Mouse (Mus musculus) intestine, embryonic 15.5 days (tissue): ENCODE results near the gene Cdc42bpa. TPM values are rescaled to one million over a fixed set of nuclear protein-coding genes. Genes with fewer than 3 reads are reported as not detected.

ENCODE experiments used
- ATAC-seq: fragments of 200-750 bp; cut with Nextera tagmentation; 2 replicates; pipeline ENCODE4 v1.8.0; 2017; ENCODE audit warnings: moderate TSS enrichment, moderate library complexity
- H3K27ac ChIP-seq: fragments of 300-500 bp; sonication (generic); 2 replicates; pipeline ENCODE4 v1.5.1; 2015; ENCODE audit warnings: mild to moderate bottlenecking, inconsistent platforms
- H3K27me3 ChIP-seq: fragments of 300-500 bp; sonication (generic); replicated peaks from 2 replicates; pipeline ENCODE4 v1.6.1; 2015; ENCODE audit warnings: inconsistent platforms
- H3K36me3 ChIP-seq: fragments of 300-500 bp; sonication (generic); 2 replicates; pipeline ENCODE4 v1.6.1; 2015; ENCODE audit warnings: inconsistent platforms
- H3K4me1 ChIP-seq: fragments of 300-500 bp; sonication (generic); replicated peaks from 2 replicates; pipeline ENCODE4 v1.6.1; 2015; ENCODE audit warnings: inconsistent platforms
- H3K4me2 ChIP-seq: fragments of 300-500 bp; sonication (generic); replicated peaks from 2 replicates; pipeline ENCODE4 v1.6.1; 2015; ENCODE audit warnings: mild to moderate bottlenecking, inconsistent platforms
- H3K4me3 ChIP-seq: fragments of 300-500 bp; sonication (generic); replicated peaks from 2 replicates; pipeline ENCODE4 v1.5.1; 2015; ENCODE audit warnings: inconsistent platforms
- H3K9ac ChIP-seq: fragments of 300-500 bp; sonication (generic); 2 replicates; pipeline ENCODE4 v1.6.1; 2015; ENCODE audit warnings: inconsistent platforms
- H3K9me3 ChIP-seq: fragments of 300-500 bp; sonication (generic); 2 replicates; pipeline ENCODE4 v1.6.1; 2016; ENCODE audit warnings: inconsistent platforms
- WGBS: fragments of 180-500 bp; shearing (Covaris S2); methylation state at CpG from one replicate; pipeline ENCODE4 v1.1.7; 2015; 5-methylcytosine and 5-hydroxymethylcytosine counted together
- polyA plus RNA-seq: library from polyadenylated mRNA; unstranded; fragments of >200 nt; fragmentation: Nextera tagmentation; extraction: Ambion mirVana; gene quantifications from 2 replicates; pipeline ENCODE4 v1.2.1, GENCODE M21; 2015

The Cdc42bpa gene
- polyA plus RNA-seq, result 12.2 and 12.4 TPM in 2 replicates

- H3K36me3 ChIP-seq, result no peaks in the 10 kb centered on the region
- H3K4me2 ChIP-seq, result peak within 1 kb of the TSS; percentile 76
- H3K9ac ChIP-seq, result peak within 1 kb of the TSS; percentile 89
- H3K9me3 ChIP-seq, result no peaks in the 10 kb centered on the region
- H3K4me3 ChIP-seq, result peak within 1 kb of the TSS; percentile 84
- ATAC-seq, result peak; percentile 98
- WGBS, result under 1% methylated on average over 93 of the region's 128 CpGs
- H3K27ac ChIP-seq, result peak within 1 kb of the TSS; percentile 95
- H3K4me1 ChIP-seq, result peaks cover 4% of the 10 kb centered on the region
- H3K27me3 ChIP-seq, result no peaks in the 10 kb centered on the region
Measured at GRCm38 (mm10) chr1:179959721-179960542, at the start of gene Cdc42bpa. Gene Cdc42bpa, plus strand, starts transcription at chr1:179960472.

GRCm38 (mm10) chr1:179913471-179913870, 46.8 kb upstream of the Cdc42bpa start:
- H3K9ac ChIP-seq, result no peak overlapping the region
- no peaks in the 10 kb centered on the region for H3K27me3 ChIP-seq
- H3K27ac ChIP-seq, result no peak overlapping the region
- no peaks in the 10 kb centered on the region for H3K36me3 ChIP-seq
- 58% methylated on average over 4 of the region's 4 CpGs for WGBS
- no peaks in the 10 kb centered on the region for H3K9me3 ChIP-seq
- H3K4me3 ChIP-seq, result no peak overlapping the region
- no peaks in the 10 kb centered on the region for H3K4me1 ChIP-seq
- no peak overlapping the region for H3K4me2 ChIP-seq
- ATAC-seq, result no peak

DNA sequence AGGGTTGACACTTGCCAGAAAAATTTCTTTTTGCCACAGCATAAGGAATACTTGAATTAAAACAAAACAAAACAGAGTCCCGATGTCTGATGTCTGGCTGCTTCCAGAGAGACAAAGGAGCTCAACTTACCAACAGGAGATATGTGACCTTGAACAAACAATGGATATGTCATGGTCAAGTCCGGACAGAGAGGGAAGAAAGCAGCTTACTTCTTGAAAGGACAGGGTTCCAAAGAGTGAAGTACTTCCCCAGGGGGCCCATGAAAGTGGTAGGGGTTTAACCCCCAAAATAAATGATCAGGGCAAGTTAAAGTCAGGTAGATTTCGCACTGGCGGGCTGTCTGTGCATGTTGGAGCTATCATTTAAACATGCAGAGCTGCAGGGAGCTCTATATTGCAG, 43.2 kb upstream of the Cdc42bpa start:
- Histone ChIP-seq H3K4me1 (no peaks in the 10 kb centered on the region), H3K4me2 (no peak overlapping the region), H3K27ac (no peak overlapping the region), H3K4me3 (no peak overlapping the region), H3K9me3 (no peaks in the 10 kb centered on the region), H3K36me3 (no peaks in the 10 kb centered on the region), H3K27me3 (no peaks in the 10 kb centered on the region), H3K9ac (no peak overlapping the region)
- WGBS, result 50% methylated on average over 4 of the region's 4 CpGs
- no peak for ATAC-seq

GRCm38 (mm10) chr1:179917481-179917880, 42.8 kb upstream of the Cdc42bpa start:
- WGBS, result 76% methylated on average over 11 of the region's 11 CpGs
- H3K4me2 ChIP-seq, result no peak overlapping the region
- H3K27me3 ChIP-seq, result no peaks in the 10 kb centered on the region
- H3K36me3 ChIP-seq, result no peaks in the 10 kb centered on the region
- H3K9ac ChIP-seq, result no peak overlapping the region
- no peaks in the 10 kb centered on the region for H3K4me1 ChIP-seq
- no peak overlapping the region for H3K27ac ChIP-seq
- no peak for ATAC-seq
- no peak overlapping the region for H3K4me3 ChIP-seq
- no peaks in the 10 kb centered on the region for H3K9me3 ChIP-seq

GRCm38 (mm10) chr1:179919656-179920436, 40.4 kb upstream of the Cdc42bpa start:
- Histone ChIP-seq H3K9ac (no peak overlapping the region), H3K4me1 (no peaks in the 10 kb centered on the region), H3K4me2 (no peak overlapping the region), H3K27ac (no peak overlapping the region), H3K4me3 (no peak overlapping the region), H3K36me3 (no peaks in the 10 kb centered on the region), H3K27me3 (no peaks in the 10 kb centered on the region), H3K9me3 (no peaks in the 10 kb centered on the region)
- no peak for ATAC-seq
- WGBS, result 79% methylated on average over 8 of the region's 8 CpGs

GRCm38 (mm10) chr1:179923661-179924405, 36.4 kb upstream of the Cdc42bpa start:
- no peak overlapping the region for H3K4me2 ChIP-seq
- ATAC-seq, result no peak
- H3K27ac ChIP-seq, result no peak overlapping the region
- no peak overlapping the region for H3K9ac ChIP-seq
- no peaks in the 10 kb centered on the region for H3K4me1 ChIP-seq
- H3K4me3 ChIP-seq, result no peak overlapping the region
- WGBS, result 52% methylated on average over 10 of the region's 10 CpGs
- H3K9me3 ChIP-seq, result no peaks in the 10 kb centered on the region
- no peaks in the 10 kb centered on the region for H3K36me3 ChIP-seq
- H3K27me3 ChIP-seq, result no peaks in the 10 kb centered on the region

DNA sequence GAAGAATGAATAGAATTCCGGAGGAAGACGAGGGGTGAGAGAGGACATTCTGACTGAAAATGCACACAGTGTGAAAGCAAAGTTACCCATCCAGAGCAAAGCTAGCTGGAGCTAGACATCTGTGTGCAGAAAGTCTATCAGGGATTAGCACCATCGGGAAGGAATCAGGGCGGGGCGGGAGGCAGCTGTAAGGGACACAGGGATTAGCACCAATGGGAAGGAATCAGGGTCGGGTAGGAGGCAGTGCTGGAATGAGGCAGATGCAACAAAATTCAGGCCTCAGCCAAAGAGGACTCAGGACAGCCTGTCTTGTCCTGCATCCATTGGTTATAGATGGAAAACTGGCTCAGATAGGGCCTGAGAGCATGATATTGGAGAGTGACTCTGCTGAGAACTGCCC, 34.0 kb upstream of the Cdc42bpa start:
- no peaks in the 10 kb centered on the region for H3K36me3 ChIP-seq
- WGBS, result 64% methylated on average over 6 of the region's 6 CpGs
- no peaks in the 10 kb centered on the region for H3K4me1 ChIP-seq
- no peak overlapping the region for H3K4me3 ChIP-seq
- ATAC-seq, result no peak
- no peak overlapping the region for H3K4me2 ChIP-seq
- no peaks in the 10 kb centered on the region for H3K27me3 ChIP-seq
- H3K27ac ChIP-seq, result no peak overlapping the region
- H3K9ac ChIP-seq, result no peak overlapping the region
- no peaks in the 10 kb centered on the region for H3K9me3 ChIP-seq

DNA sequence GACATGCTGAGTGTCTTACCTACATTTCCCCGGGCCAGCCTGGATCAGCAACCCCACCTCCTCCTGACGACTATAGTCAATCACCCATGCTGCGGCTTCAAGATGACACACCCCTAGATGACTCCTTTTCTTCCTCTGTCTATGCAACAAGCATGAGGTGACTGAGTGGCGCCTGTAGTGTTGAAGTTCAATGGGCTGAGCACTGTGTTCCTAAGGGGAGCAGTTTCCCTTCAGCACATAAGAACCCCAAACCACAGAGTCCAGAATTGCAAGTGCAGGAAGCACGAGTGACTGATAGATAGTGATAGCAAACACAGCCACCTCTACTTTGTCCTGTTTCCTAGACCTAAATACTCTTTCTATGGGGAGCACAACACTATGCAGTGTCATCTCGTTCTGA, 33.2 kb upstream of the Cdc42bpa start:
- WGBS, result 79% methylated on average over 6 of the region's 6 CpGs

DNA sequence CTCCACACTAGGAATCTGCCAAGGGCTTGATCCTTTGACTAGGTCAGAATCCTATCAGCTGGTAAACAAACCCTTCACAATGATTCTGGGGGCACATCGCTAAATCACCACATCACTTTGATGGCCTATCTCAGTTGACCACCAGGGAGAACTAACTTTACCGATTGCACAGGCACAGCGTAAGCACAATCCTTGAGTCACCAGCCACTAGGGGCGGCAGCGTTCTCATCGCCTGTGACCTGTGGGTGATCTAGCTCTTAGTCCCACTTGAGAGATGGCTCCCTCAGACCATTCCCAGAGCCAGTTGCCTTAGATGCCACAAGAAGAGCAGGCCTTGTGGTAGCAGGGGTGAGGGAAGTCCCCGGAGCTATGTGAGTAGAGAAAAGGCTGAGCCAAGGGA, 31.4 kb upstream of the Cdc42bpa start:
- no peak for ATAC-seq
- H3K36me3 ChIP-seq, result no peaks in the 10 kb centered on the region
- H3K4me1 ChIP-seq, result no peaks in the 10 kb centered on the region
- no peak overlapping the region for H3K4me3 ChIP-seq
- no peaks in the 10 kb centered on the region for H3K9me3 ChIP-seq
- 60% methylated on average over 7 of the region's 7 CpGs for WGBS
- H3K9ac ChIP-seq, result no peak overlapping the region
- no peak overlapping the region for H3K27ac ChIP-seq
- no peak overlapping the region for H3K4me2 ChIP-seq
- no peaks in the 10 kb centered on the region for H3K27me3 ChIP-seq

More for the DNA sequence above, 33.2 kb upstream of the Cdc42bpa start:
- Histone ChIP-seq H3K4me1 (no peaks in the 10 kb centered on the region), H3K27ac (no peak overlapping the region), H3K9me3 (no peaks in the 10 kb centered on the region), H3K4me3 (no peak overlapping the region), H3K4me2 (no peak overlapping the region), H3K9ac (no peak overlapping the region), H3K27me3 (no peaks in the 10 kb centered on the region), H3K36me3 (no peaks in the 10 kb centered on the region)
- ATAC-seq, result no peak

- H3K9ac ChIP-seq, result no peak overlapping the region
- WGBS, result 53% methylated on average over 3 of the region's 3 CpGs
- no peaks in the 10 kb centered on the region for H3K9me3 ChIP-seq
- no peaks in the 10 kb centered on the region for H3K4me1 ChIP-seq
- no peak overlapping the region for H3K4me2 ChIP-seq
- H3K27ac ChIP-seq, result no peak overlapping the region
- no peak for ATAC-seq
- no peaks in the 10 kb centered on the region for H3K36me3 ChIP-seq
- H3K27me3 ChIP-seq, result no peaks in the 10 kb centered on the region
- H3K4me3 ChIP-seq, result no peak overlapping the region
Measured at GRCm38 (mm10) chr1:179931247-179931646, 29.0 kb upstream of the Cdc42bpa start.

DNA sequence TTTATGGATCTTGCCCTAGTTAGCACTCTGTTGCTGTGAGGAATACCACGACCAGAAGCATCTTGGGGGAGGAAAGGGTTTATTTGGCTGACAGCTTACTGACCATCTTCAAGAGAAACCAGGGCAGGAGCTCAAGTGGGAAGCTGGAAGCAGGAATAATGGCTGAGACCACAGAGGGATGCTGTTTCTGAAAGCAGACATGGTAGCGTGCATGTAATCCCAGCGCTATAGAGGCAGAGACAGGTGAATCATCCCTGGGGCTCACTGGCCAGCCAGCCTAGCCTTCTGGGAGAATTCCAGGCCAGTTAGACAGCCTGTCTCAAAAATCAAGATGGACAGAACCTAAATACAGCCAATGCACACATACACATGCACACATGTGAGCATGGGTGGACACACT, 26.2 kb upstream of the Cdc42bpa start:
- Histone ChIP-seq H3K27ac (no peak overlapping the region), H3K9me3 (no peaks in the 10 kb centered on the region), H3K4me2 (no peak overlapping the region), H3K27me3 (no peaks in the 10 kb centered on the region), H3K4me1 (no peaks in the 10 kb centered on the region), H3K9ac (no peak overlapping the region), H3K4me3 (no peak overlapping the region), H3K36me3 (no peaks in the 10 kb centered on the region)
- 77% methylated on average over 3 of the region's 3 CpGs for WGBS
- no peak for ATAC-seq

GRCm38 (mm10) chr1:179940071-179940786, 20.0 kb upstream of the Cdc42bpa start:
- ATAC-seq, result no peak
- H3K4me3 ChIP-seq, result no peak overlapping the region
- no peak overlapping the region for H3K4me2 ChIP-seq
- no peak overlapping the region for H3K9ac ChIP-seq
- no peaks in the 10 kb centered on the region for H3K9me3 ChIP-seq
- H3K4me1 ChIP-seq, result no peaks in the 10 kb centered on the region
- no peaks in the 10 kb centered on the region for H3K36me3 ChIP-seq
- H3K27me3 ChIP-seq, result no peaks in the 10 kb centered on the region
- 67% methylated on average over 23 of the region's 23 CpGs for WGBS
- no peak overlapping the region for H3K27ac ChIP-seq
